Mouse (Mus musculus): ENCODE measurements around the gene Wdr35.
A peak's percentile ranks its signal among the peaks of the same experiment; 100 is the strongest.
"Not testable (repeated sequence)": the region's sequence is repeated elsewhere in the genome, so short reads cannot be mapped to it uniquely, and the experiment has no call there.

Wdr35 gene

DNA sequence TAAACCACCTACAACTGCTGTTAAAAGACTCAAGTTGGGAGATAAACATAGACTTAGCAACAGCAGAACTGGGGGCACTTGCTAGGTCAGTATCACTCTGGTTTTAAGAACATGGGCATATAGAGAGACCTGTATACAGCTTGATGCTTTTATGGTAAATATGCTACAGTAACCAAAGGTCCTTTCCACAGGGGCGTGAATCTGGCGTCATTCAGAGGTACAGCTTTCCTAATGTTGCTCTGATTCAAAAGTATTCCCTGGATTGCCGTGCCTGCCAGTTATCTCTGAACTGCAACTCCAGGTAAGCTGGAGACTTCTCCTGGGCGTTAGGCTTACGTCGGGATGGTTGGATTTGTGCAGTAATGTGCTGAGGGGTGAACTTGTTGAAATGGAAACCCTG, 34.1 kb downstream of the Wdr35 start:
- DNase-seq: no peak

DNA sequence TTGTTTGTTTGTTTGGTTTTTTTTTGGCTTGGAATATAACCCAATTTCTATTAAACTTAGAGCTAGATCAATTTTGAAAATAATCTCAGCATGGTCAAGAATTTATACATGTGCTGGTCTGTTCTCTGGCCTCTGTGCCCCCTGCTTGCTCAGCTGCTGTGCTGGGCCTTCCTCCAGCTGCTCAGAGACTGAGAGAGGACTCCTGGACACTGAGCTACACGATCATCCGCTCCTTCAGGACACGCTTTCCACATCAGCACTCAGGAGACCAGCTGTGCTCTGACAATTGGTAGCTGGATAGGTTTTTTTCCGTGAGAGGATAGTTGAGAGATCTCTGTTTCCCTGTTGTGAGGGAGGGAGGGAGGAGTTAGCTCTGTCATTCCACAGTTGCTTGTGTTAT, 36.6 kb downstream of the Wdr35 start:
- DNase-seq: no peak

- DNase-seq: no peak
These were observed 42.7 kb downstream of the Wdr35 start for GRCm38 (mm10) chr12:9016376-9016775.

GRCm38 (mm10) chr12:9020431-9020830, 46.7 kb downstream of the Wdr35 start:
- no peak for DNase-seq

- no peak for DNase-seq
These were observed 47.3 kb downstream of the Wdr35 start for GRCm38 (mm10) chr12:9020986-9021385.

DNA sequence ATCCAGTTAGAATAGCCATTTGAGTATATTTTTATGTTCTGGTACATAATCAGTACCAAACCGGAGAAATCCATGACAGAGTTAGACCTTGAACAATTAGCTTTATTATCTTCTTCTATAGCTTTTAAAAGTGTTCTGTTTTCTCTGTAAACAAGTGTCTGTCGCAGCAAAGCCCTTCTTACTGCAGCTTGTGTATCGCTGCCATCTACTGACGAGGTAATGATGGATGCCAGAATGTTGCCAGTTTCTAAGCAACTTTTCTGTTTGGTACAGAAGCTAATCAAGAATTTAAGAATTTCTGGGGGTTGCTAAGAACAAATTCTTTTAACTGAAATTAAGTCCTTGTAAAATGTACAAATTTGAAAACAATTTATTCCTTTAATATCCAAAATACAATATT, 49.3 kb downstream of the Wdr35 start:
- no peak for DNase-seq

DNA sequence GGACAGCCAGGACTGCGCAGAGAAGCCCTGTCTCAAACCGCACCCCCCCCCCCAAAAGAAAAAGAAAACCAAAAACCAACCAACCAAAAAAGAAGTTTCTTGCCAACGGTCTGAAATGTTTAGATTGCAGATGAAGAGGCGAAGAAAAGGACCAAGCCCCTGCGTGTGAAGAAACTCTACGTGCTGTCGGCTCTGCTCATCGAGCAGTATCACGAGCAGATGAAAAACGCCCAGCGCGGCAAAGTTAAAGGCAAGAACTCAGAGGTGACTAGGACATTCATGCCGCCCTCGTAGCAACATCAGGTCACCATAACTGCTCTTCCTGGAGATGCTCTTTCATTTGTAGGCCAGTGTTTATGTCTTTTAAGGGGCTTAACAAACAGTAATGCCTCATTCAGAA, 50.4 kb downstream of the Wdr35 start:
- DNase-seq: no peak

DNA sequence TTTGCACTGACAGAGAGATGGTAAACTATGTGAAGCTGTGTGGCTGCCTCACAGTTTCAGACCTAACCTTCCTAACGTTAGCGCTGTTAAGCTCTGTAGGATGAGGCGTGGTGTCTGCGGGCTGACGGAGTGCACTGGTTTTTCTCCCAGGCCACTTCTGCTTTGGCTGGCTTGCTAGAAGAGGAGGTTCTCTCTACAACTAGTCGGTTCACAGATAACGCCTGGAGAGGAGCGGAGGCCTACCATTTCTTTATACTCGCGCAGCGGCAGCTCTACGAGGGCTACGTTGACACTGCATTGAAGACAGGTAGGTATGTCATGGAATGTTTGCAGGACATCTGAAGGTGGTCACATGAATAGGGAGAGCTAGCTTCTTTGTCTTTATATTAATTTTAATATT, 51.0 kb downstream of the Wdr35 start:
- no peak for DNase-seq

- no peak for DNase-seq
These were observed 53.2 kb downstream of the Wdr35 start for GRCm38 (mm10) chr12:9026843-9027242.

DNA sequence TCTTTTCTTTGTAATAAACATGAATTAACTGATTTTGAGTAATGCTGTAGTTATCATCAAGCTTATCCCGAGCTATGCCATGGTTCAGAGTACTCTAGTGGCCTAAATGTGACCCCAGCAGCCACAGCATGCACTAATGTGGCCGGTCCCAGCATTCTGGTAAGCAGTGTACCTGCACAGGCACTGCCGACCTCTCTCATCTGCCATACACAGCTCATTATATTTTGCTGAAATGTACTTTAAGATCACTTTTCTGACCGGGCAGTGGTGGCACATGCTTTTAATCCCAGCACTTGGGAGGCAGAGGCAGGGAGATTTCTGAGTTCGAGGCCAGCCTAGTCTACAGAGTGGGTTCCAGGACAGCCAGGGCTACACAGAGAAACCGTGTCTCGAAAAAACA, 55.1 kb downstream of the Wdr35 start:
- not testable (repeated sequence) for DNase-seq

DNA sequence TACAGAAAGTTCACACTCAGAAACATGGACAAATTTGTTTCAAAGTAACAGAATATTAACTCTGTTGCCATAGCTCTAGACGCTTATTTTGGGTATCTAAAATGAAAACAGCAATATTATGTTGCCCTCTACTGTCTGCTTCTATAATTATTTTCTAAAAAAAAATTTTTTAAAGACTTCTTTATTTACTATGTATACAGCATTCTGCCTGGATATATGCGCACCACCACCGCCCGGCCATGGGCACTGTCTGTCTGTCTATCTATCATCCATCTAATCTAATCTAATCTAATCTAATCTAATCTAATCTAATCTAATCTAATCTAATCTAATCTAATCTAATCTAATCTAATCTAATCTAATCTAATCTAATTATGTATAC, 55.8 kb downstream of the Wdr35 start:
- DNase-seq: no peak

DNA sequence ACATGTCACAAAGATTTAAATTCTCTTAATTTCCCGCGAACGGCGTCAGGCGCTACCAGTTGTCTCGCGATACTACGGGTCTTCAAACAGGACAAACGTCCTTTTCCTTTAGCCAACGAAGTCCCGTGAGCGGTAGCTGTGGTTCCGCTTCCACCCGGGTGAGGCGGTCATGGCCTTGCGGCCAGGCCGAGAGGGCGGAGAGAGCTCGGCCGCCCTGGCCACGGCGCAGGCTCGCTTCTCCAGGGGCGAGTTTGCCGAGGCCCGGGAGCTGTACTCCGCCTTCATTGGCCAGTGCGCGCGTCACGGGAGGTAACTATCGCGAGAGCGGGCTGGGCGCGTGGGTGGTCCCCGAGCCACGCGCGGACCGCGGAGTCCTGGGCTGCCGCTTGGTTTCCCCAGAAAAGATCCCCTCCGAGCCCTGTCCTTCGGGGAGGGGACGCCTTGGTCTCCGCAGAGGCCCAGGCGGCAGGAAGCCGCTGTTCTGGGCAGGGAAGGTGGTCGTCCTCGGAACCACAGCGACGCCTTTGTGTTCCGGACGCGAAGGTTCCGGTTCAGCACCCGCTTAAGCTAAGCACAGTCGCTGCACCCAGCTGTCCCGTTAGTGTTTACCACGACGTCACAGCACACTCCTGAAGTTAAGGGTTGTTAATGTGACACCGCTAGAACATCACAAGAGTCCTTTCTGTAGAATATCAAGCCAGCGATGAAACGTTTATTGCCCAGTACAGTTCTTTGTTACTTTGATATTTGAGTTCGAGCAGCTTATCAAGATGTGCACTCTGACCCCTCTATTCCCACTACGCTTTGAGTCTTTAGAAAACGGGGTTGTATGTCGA, 56.4 kb downstream of the Wdr35 start, which contains the start of gene Ttc32:
Ttc32 (plus strand) TSS at position 110 of the 836 bp plus-strand sequence.
- peak; percentile 97 to 98 for DNase-seq

GRCm38 (mm10) chr12:9031166-9031565, 57.5 kb downstream of the Wdr35 start:
- DNase-seq: no peak

- no peak for DNase-seq
These were observed 59.4 kb downstream of the Wdr35 start for GRCm38 (mm10) chr12:9033140-9033539.

GRCm38 (mm10) chr12:9036409-9036808, 62.7 kb downstream of the Wdr35 start:
- no peak for DNase-seq

GRCm38 (mm10) chr12:9040177-9040576, 66.5 kb downstream of the Wdr35 start:
- DNase-seq: no peak

GRCm38 (mm10) chr12:9040686-9041085, 67.0 kb downstream of the Wdr35 start:
- no peak for DNase-seq

- DNase-seq: no peak
These were observed 68.6 kb downstream of the Wdr35 start for GRCm38 (mm10) chr12:9042316-9042715.

- no peak for DNase-seq
These were observed 69.1 kb downstream of the Wdr35 start for GRCm38 (mm10) chr12:9042759-9043158.

DNA sequence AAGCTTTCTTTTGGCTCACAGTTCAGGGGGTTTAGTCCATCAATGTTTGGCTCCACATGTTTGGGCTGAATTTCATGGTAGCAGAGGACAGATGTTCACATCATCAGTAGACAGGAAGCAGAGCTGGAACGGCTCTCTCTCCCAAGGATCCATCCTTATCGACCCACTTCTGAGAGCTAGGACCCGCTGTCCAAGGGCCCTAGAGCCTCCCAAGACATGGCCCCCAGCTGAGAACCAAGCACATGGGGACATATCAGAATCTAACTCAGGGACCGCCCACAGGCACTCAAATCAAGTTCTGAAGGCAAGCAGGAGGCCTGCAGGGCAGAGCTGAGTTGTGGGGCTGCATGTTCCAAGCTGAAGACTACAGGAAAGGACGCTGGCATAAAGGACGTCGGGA, 71.0 kb downstream of the Wdr35 start:
- DNase-seq: no peak

DNA sequence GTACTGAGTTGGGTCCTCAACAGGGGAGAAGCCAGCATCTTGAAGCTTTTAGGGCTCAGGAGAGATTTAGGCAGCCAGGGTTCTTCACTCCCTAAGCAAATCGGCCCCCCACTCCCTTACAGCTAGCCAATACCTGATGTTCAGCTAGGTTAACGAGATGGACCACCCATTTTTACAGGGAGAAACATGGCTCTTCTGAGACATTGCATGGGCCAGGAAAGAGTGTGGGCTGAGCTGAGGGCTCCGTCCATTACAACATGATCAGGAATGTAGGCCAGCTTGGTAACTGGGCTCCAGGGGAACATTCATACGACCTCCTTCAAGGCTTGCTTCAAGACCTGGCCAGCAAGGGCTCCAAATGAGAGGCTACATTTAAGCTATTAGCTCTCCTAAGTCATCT, 73.0 kb downstream of the Wdr35 start:
- DNase-seq: no peak

GRCm38 (mm10) chr12:9048090-9048489, 74.4 kb downstream of the Wdr35 start:
- DNase-seq: peak in 1 of 2 experiments; percentile 17

- DNase-seq: no peak
These were observed 77.1 kb downstream of the Wdr35 start for GRCm38 (mm10) chr12:9050824-9051223.

DNA sequence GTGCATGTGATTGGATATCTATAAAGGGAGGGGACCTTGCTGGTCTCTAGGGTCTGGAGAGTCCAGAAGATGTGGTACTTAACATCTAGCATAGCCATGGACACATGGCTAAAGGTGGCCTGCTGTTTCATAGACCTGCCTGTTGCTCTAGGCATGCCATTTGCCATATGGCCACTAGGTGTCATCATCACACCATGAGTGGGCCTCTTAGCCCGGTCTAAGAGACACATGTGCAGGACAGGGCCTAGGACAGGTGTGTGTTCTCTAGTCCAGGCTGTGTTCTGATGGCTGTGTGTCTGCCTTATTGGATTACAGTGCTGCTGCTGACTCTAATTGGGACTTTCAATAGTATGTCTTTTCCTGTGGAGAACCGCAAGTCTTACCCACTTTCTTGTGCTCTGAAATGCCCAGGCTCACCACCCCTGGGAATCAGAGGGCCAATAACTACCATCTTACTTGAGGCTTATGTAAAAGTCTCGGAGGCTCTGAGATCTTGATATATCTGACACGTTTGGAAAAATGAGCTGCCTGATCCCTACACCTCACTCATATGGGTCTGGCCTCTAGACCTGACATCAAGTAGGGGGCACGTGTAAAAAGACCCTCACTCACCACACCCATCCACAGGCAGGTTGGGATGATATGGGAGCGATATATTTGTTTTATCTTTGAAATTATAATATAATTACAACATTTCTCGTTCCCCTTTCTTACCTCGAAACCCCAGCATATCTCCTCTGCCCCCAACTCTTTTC, 78.6 kb downstream of the Wdr35 start:
- DNase-seq: peak; percentile 89 to 92
